Comparison of ENCODE assay signal across 9 mouse cellular contexts in genomic region chr5:143311886-143312285, GRCm38 (mm10). TPM values are rescaled to one million over a fixed set of nuclear protein-coding genes. Genes with fewer than 3 reads are reported as not detected.
DNase-seq lines count a peak whose midpoint lies in the region; ATAC-seq and TF ChIP-seq lines count a peak whose summit lies in the region.
"Had no signal": no experiment of that assay in that cellular context is flagged by ENCODE, and none has a peak within 500 bp of the region (broad histone marks: within the 10 kb centered on the region; RNA-seq: fewer than 3 reads in every experiment).

No protein-coding gene starts in this region.

- H3K9ac ChIP-seq in hindbrain, embryonic 11.5 days (ENCODE audit: low read depth, low read length), result no peak overlapping the region
- H3K9ac ChIP-seq in hindbrain, embryonic 16.5 days (ENCODE audit: low read depth, low read length), result no peak overlapping the region
- H3K9ac ChIP-seq in heart, postnatal 0 days (replicated peaks; ENCODE audit: low read depth, low read length), result no peak overlapping the region
- H3K9ac ChIP-seq in midbrain, embryonic 15.5 days, result no peak overlapping the region

- 0 out of 2 replicates have a peak, but pooled peaks cover 9% of the 10 kb centered on the region for H3K36me3 ChIP-seq in hindbrain, embryonic 11.5 days (ENCODE audit: control insufficient read depth, insufficient read depth, low read length)
- peaks cover 16% of the 10 kb centered on the region for H3K36me3 ChIP-seq in hindbrain, embryonic 16.5 days (ENCODE audit: control insufficient read depth, insufficient read depth, low read length)
- H3K36me3 ChIP-seq in heart, postnatal 0 days (replicated peaks; ENCODE audit: control insufficient read depth, insufficient read depth, low read length), result peaks cover 58% of the 10 kb centered on the region
- H3K36me3 ChIP-seq in midbrain, embryonic 15.5 days (replicated peaks), result peaks cover 29% of the 10 kb centered on the region; the same call in 1 of the 2 replicates
- H3K36me3 ChIP-seq in splenic B cell, adult 2 months (ENCODE audit: control insufficient read depth, insufficient read depth, low read length, poor library complexity, severe bottlenecking), result peaks cover 14% of the 10 kb centered on the region

- H3K9me3 ChIP-seq in hindbrain, embryonic 11.5 days (ENCODE audit: control insufficient read depth, low read length), result no peaks in the 10 kb centered on the region
- H3K9me3 ChIP-seq in hindbrain, embryonic 16.5 days (ENCODE audit: control insufficient read depth, low read length), result no peaks in the 10 kb centered on the region
- no peaks in the 10 kb centered on the region for H3K9me3 ChIP-seq in heart, postnatal 0 days (replicated peaks; ENCODE audit: control insufficient read depth, low read length)
- no peaks in the 10 kb centered on the region for H3K9me3 ChIP-seq in midbrain, embryonic 15.5 days

- peak; percentile 83 for TF ChIP-seq CTCF in heart, postnatal 0 days (IDR thresholded peaks at IDR 0.05; ENCODE audit: low read depth)
- TF ChIP-seq CTCF in left cerebral cortex, adult 2 months (IDR thresholded peaks at IDR 0.05), result peak; percentile 87

- WGBS in hindbrain, embryonic 11.5 days, result 65% methylated on average over 8 of the region's 8 CpGs
- 61% methylated on average over 8 of the region's 8 CpGs for WGBS in hindbrain, embryonic 16.5 days
- 61% methylated on average over 8 of the region's 8 CpGs for WGBS in heart, postnatal 0 days
- 68% methylated on average over 8 of the region's 8 CpGs for WGBS in midbrain, embryonic 15.5 days

- H3K27me3 ChIP-seq in hindbrain, embryonic 11.5 days (ENCODE audit: control insufficient read depth, insufficient read depth, low read length), result no peaks in the 10 kb centered on the region
- H3K27me3 ChIP-seq in hindbrain, embryonic 16.5 days (replicated peaks; ENCODE audit: control insufficient read depth, insufficient read depth, low read length), result no peaks in the 10 kb centered on the region
- H3K27me3 ChIP-seq in heart, postnatal 0 days (ENCODE audit: control insufficient read depth, insufficient read depth, low read length), result no peaks in the 10 kb centered on the region
- no peaks in the 10 kb centered on the region for H3K27me3 ChIP-seq in midbrain, embryonic 15.5 days (replicated peaks)
- no peaks in the 10 kb centered on the region for H3K27me3 ChIP-seq in splenic B cell, adult 2 months (ENCODE audit: control insufficient read depth, insufficient read depth, low read length, poor library complexity, severe bottlenecking)

- intact Hi-C loops in left cerebral cortex, adult 2 months (cut with DNase I), result no loop called here

- ATAC-seq in hindbrain, embryonic 11.5 days (ENCODE audit: low FRiP score), result no peak
- no peak for ATAC-seq in hindbrain, embryonic 16.5 days
- peak; percentile 68 for ATAC-seq in common myeloid progenitor, adult 5-6 weeks (replicated peaks; ENCODE audit: low read depth, poor library complexity, severe bottlenecking)
- no peak for ATAC-seq in heart, postnatal 0 days (ENCODE audit: insufficient read depth, low read depth)
- ATAC-seq in midbrain, embryonic 15.5 days (replicated peaks), result no peak

- TF ChIP-seq EP300 in heart, postnatal 0 days (IDR thresholded peaks at IDR 0.05; ENCODE audit: low read depth), result no peak

- peak; percentile 87 for DNase-seq in hindbrain, embryonic 11.5 days (ENCODE audit: low spot score)
- DNase-seq in ZHBTc4 (ENCODE audit: low read depth, low spot score), result peak; percentile 95
- DNase-seq in heart, postnatal 0 days (ENCODE audit: low spot score), result no peak
- DNase-seq in left cerebral cortex, adult 2 months (ENCODE audit: extremely low spot score in 1 of 2, low spot score in 2 of 2), result peak; percentile 69 to 74
- DNase-seq in splenic B cell, adult 2 months (ENCODE audit: low read depth, low spot score), result peak; percentile 92

- H3K4me1 ChIP-seq in hindbrain, embryonic 11.5 days (replicated peaks; ENCODE audit: control insufficient read depth, insufficient read depth, low read length), result no peaks in the 10 kb centered on the region; the same call in 1 of the 2 replicates
- peaks cover 20% of the 10 kb centered on the region for H3K4me1 ChIP-seq in hindbrain, embryonic 16.5 days (ENCODE audit: control insufficient read depth, insufficient read depth, low read depth, low read length)
- H3K4me1 ChIP-seq in heart, postnatal 0 days (ENCODE audit: control insufficient read depth, insufficient read depth), result peaks cover 10% of the 10 kb centered on the region
- H3K4me1 ChIP-seq in midbrain, embryonic 15.5 days, result peaks cover 30% of the 10 kb centered on the region

- H3K4me3 ChIP-seq in hindbrain, embryonic 11.5 days (ENCODE audit: low read depth, low read length), result no peak overlapping the region
- H3K4me3 ChIP-seq in hindbrain, embryonic 16.5 days (ENCODE audit: low read length), result no peak overlapping the region
- no peak overlapping the region for H3K4me3 ChIP-seq in heart, postnatal 0 days (ENCODE audit: low read depth, low read length)
- H3K4me3 ChIP-seq in left cerebral cortex, adult 2 months, result no peak overlapping the region
- no peak overlapping the region for H3K4me3 ChIP-seq in midbrain, embryonic 15.5 days
- H3K4me3 ChIP-seq: erythroblast, embryonic 14.5 days had no signal

- no peak overlapping the region for H3K27ac ChIP-seq in hindbrain, embryonic 11.5 days (ENCODE audit: low read depth, low read length)
- no peak overlapping the region for H3K27ac ChIP-seq in hindbrain, embryonic 16.5 days (ENCODE audit: low read depth, low read length)
- no peak overlapping the region for H3K27ac ChIP-seq in heart, postnatal 0 days (ENCODE audit: low read depth)
- no peak overlapping the region for H3K27ac ChIP-seq in left cerebral cortex, adult 2 months
- no peak overlapping the region for H3K27ac ChIP-seq in midbrain, embryonic 15.5 days

- H3K4me2 ChIP-seq in hindbrain, embryonic 11.5 days (replicated peaks; ENCODE audit: low read depth, low read length), result no peak overlapping the region
- no peak overlapping the region for H3K4me2 ChIP-seq in hindbrain, embryonic 16.5 days (ENCODE audit: low read length)
- H3K4me2 ChIP-seq in heart, postnatal 0 days (ENCODE audit: low read depth, low read length), result no peak overlapping the region
- H3K4me2 ChIP-seq in midbrain, embryonic 15.5 days, result peak overlapping the region; percentile 0; the same call in 1 of the 2 replicates

RNA-seq across cellular contexts. Expression of gene E130309D02Rik, which starts 3.3 kb away (rescaled TPM):
- 34.1 and 42.9 TPM in 2 replicates for polyA plus RNA-seq in hindbrain, embryonic 11.5 days (2014; fragmentation: Nextera tagmentation; extraction: Ambion mirVana)
- polyA plus RNA-seq in hindbrain, embryonic 16.5 days (2015; fragmentation: Nextera tagmentation; extraction: Ambion mirVana), result 24.9 and 28.2 TPM in 2 replicates
- 13.7 and 22.0 TPM in 2 replicates for total RNA-seq in common myeloid progenitor, adult 5-6 weeks (2017)
- 34.3 and 45.3 TPM in 2 replicates for total RNA-seq in heart, postnatal 0 days (2014; rRNA removed; ENCODE audit: low replicate concordance)
- polyA plus RNA-seq in heart, postnatal 0 days (2015; fragmentation: Nextera tagmentation; extraction: Ambion mirVana), result 15.4 and 15.8 TPM in 2 replicates
- total RNA-seq in left cerebral cortex, adult 2 months (2021), result 10 to 100 TPM; 24.2 to 25.5 TPM
- polyA plus RNA-seq in midbrain, embryonic 15.5 days (2015; fragmentation: Nextera tagmentation; extraction: Ambion mirVana), result 32.2 and 33.5 TPM in 2 replicates

RNA-seq across cellular contexts. Expression of gene Zdhhc4, which starts 17.2 kb away (rescaled TPM):
- polyA plus RNA-seq in hindbrain, embryonic 11.5 days (2014; fragmentation: Nextera tagmentation; extraction: Ambion mirVana), result 75.1 and 80.2 TPM in 2 replicates
- polyA plus RNA-seq in hindbrain, embryonic 16.5 days (2015; fragmentation: Nextera tagmentation; extraction: Ambion mirVana), result 75.9 and 77.0 TPM in 2 replicates
- 35.8 and 36.3 TPM in 2 replicates for total RNA-seq in common myeloid progenitor, adult 5-6 weeks (2017)
- 56.0 and 104 TPM in 2 replicates for total RNA-seq in heart, postnatal 0 days (2014; rRNA removed; ENCODE audit: low replicate concordance)
- polyA plus RNA-seq in heart, postnatal 0 days (2015; fragmentation: Nextera tagmentation; extraction: Ambion mirVana), result 58.5 and 63.3 TPM in 2 replicates
- total RNA-seq in left cerebral cortex, adult 2 months (2021), result 10 to 100 TPM; 41.8 to 42.3 TPM
- 73.5 and 79.0 TPM in 2 replicates for polyA plus RNA-seq in midbrain, embryonic 15.5 days (2015; fragmentation: Nextera tagmentation; extraction: Ambion mirVana)

RNA-seq across cellular contexts. Expression of gene Zfp853, which starts 18.5 kb away (rescaled TPM):
- polyA plus RNA-seq in hindbrain, embryonic 11.5 days (2014; fragmentation: Nextera tagmentation; extraction: Ambion mirVana), result not detected in 2 replicates
- polyA plus RNA-seq in hindbrain, embryonic 16.5 days (2015; fragmentation: Nextera tagmentation; extraction: Ambion mirVana), result 0.16 and 0.31 TPM in 2 replicates
- total RNA-seq in common myeloid progenitor, adult 5-6 weeks (2017), result not detected in 2 replicates
- total RNA-seq in heart, postnatal 0 days (2014; rRNA removed; ENCODE audit: low replicate concordance), result 3.3 TPM in 1 of 2 replicates, not detected in the other
- 0.04 TPM in 1 of 2 replicates, not detected in the other for polyA plus RNA-seq in heart, postnatal 0 days (2015; fragmentation: Nextera tagmentation; extraction: Ambion mirVana)
- total RNA-seq in left cerebral cortex, adult 2 months (2021), result 1 to 10 TPM; 5.8 to 7.1 TPM
- 0.19 and 0.34 TPM in 2 replicates for polyA plus RNA-seq in midbrain, embryonic 15.5 days (2015; fragmentation: Nextera tagmentation; extraction: Ambion mirVana)

RNA-seq across cellular contexts. Expression of gene Zfp316, which starts 42.1 kb away (rescaled TPM):
- 3.4 and 3.6 TPM in 2 replicates for polyA plus RNA-seq in hindbrain, embryonic 11.5 days (2014; fragmentation: Nextera tagmentation; extraction: Ambion mirVana)
- 3.3 and 7.2 TPM in 2 replicates for polyA plus RNA-seq in hindbrain, embryonic 16.5 days (2015; fragmentation: Nextera tagmentation; extraction: Ambion mirVana)
- total RNA-seq in common myeloid progenitor, adult 5-6 weeks (2017), result 3.9 and 4.2 TPM in 2 replicates
- 7.0 and 8.2 TPM in 2 replicates for total RNA-seq in heart, postnatal 0 days (2014; rRNA removed; ENCODE audit: low replicate concordance)
- 1.2 and 1.3 TPM in 2 replicates for polyA plus RNA-seq in heart, postnatal 0 days (2015; fragmentation: Nextera tagmentation; extraction: Ambion mirVana)
- total RNA-seq in left cerebral cortex, adult 2 months (2021), result 10 to 100 TPM; 20.0 to 23.4 TPM
- 14.0 and 15.0 TPM in 2 replicates for polyA plus RNA-seq in midbrain, embryonic 15.5 days (2015; fragmentation: Nextera tagmentation; extraction: Ambion mirVana)

RNA-seq across cellular contexts. Expression of gene Grid2ip, which starts 45.3 kb away (rescaled TPM):
- 0.42 and 0.49 TPM in 2 replicates for polyA plus RNA-seq in hindbrain, embryonic 11.5 days (2014; fragmentation: Nextera tagmentation; extraction: Ambion mirVana)
- polyA plus RNA-seq in hindbrain, embryonic 16.5 days (2015; fragmentation: Nextera tagmentation; extraction: Ambion mirVana), result 0.42 and 0.51 TPM in 2 replicates
- not detected in 2 replicates for total RNA-seq in common myeloid progenitor, adult 5-6 weeks (2017)
- not detected in 2 replicates for total RNA-seq in heart, postnatal 0 days (2014; rRNA removed; ENCODE audit: low replicate concordance)
- polyA plus RNA-seq in heart, postnatal 0 days (2015; fragmentation: Nextera tagmentation; extraction: Ambion mirVana), result not detected in 2 replicates
- total RNA-seq in left cerebral cortex, adult 2 months (2021), result 1 to 10 TPM; 2.2 to 2.7 TPM
- polyA plus RNA-seq in midbrain, embryonic 15.5 days (2015; fragmentation: Nextera tagmentation; extraction: Ambion mirVana), result 0.33 and 0.44 TPM in 2 replicates
- polyA plus RNA-seq: erythroblast, embryonic 14.5 days had no signal
